Mouse (Mus musculus) liver, embryonic 14.5 days (tissue): Measurements from ENCODE around the gene Usf2. TPM values are rescaled to one million over a fixed set of nuclear protein-coding genes. Genes with fewer than 3 reads are reported as not detected.
"Not testable (repeated sequence)": the region's sequence is repeated elsewhere in the genome, so short reads cannot be mapped to it uniquely, and the experiment has no call there.

Experiments
- ATAC-seq: fragments of 200-750 bp; cut with Nextera tagmentation; 2 replicates; pipeline ENCODE4 v1.8.0; 2017; ENCODE audit warnings: moderate number of reproducible peaks, mild to moderate bottlenecking, moderate library complexity; ENCODE audit not compliant: insufficient read depth
- DNase-seq, 3 experiments: peaks; one replicate each; pipeline ENCODE4 v3.0.0-alpha.2; 2012 to 2013; ENCODE audit warnings: low read depth in 3 of 3, low spot score in 3 of 3
- H3K27ac ChIP-seq: fragments of 300-500 bp; sonication (generic); 2 replicates; pipeline ENCODE4 v1.5.1; 2014; ENCODE audit warnings: moderate library complexity, mild to moderate bottlenecking, control low read depth, inconsistent platforms
- H3K27me3 ChIP-seq: fragments of 300-500 bp; sonication (generic); 2 replicates; pipeline ENCODE4 v1.6.1; 2014; ENCODE audit warnings: mild to moderate bottlenecking, low read length, moderate library complexity; ENCODE audit not compliant: control insufficient read depth, insufficient read depth
- H3K36me3 ChIP-seq: fragments of 300-500 bp; sonication (generic); replicated peaks from 2 replicates; pipeline ENCODE4 v1.6.1; 2014; ENCODE audit warnings: low read depth; ENCODE audit not compliant: control insufficient read depth, insufficient read depth
- H3K4me1 ChIP-seq, 2 experiments: fragments of 200-500 bp in 1 of 2; fragments of 300-500 bp in 1 of 2; sonication (generic) in 1 of 2; replicated peaks; 2 replicates each; pipeline ENCODE4 v1.6.1; 2012 to 2014; ENCODE audit warnings: antibody characterized with exemption in 1 of 2, inconsistent platforms in 1 of 2, low read length in 1 of 2; ENCODE audit not compliant: control insufficient read depth in 2 of 2, insufficient read depth in 2 of 2
- H3K4me2 ChIP-seq: fragments of 300-500 bp; sonication (generic); 2 replicates; pipeline ENCODE4 v1.6.1; 2014; ENCODE audit warnings: low read depth, mild to moderate bottlenecking, control low read depth, moderate library complexity
- H3K4me3 ChIP-seq, 2 experiments: fragments of 200-500 bp in 1 of 2; fragments of 300-500 bp in 1 of 2; sonication (generic) in 1 of 2; 2 replicates each; pipeline ENCODE4 v1.5.1; 2012 to 2014; ENCODE audit warnings: low read depth in 2 of 2, low read length in 2 of 2, mild to moderate bottlenecking in 2 of 2, control low read depth in 1 of 2, inconsistent platforms in 1 of 2, moderate library complexity in 1 of 2; ENCODE audit not compliant: insufficient read depth in 1 of 2
- H3K9ac ChIP-seq: fragments of 300-500 bp; sonication (generic); replicated peaks from 2 replicates; pipeline ENCODE4 v1.6.1; 2014; ENCODE audit warnings: mild to moderate bottlenecking, control low read depth, moderate library complexity
- H3K9me3 ChIP-seq: fragments of 300-500 bp; sonication (generic); 2 replicates; pipeline ENCODE4 v1.6.1; 2016; ENCODE audit warnings: low read length, mixed read lengths; ENCODE audit not compliant: control insufficient read depth
- CTCF ChIP-seq: IDR thresholded peaks from 2 replicates; pipeline ENCODE4 v1.5.1; 2016; ENCODE audit warnings: antibody characterized with exemption, low read depth, control low read depth
- EP300 ChIP-seq: IDR thresholded peaks from 2 replicates; pipeline ENCODE4 v1.6.1; 2016; ENCODE audit warnings: antibody characterized with exemption, low read depth
- WGBS: fragments of 180-500 bp; shearing (Covaris S2); extraction: QIAGEN DNeasy Blood & Tissue Kit; methylation state at CpG from one replicate; pipeline ENCODE4 v1.1.7; 2014; ENCODE audit not compliant: insufficient replicate concordance; 5-methylcytosine and 5-hydroxymethylcytosine counted together
- polyA plus RNA-seq, 2 experiments: library from polyadenylated mRNA; depleted of rRNA in 1 of 2; stranded (reverse) in 1 of 2; unstranded in 1 of 2; fragments of >200 nt; fragmentation: Nextera tagmentation in 1 of 2; extraction: Ambion mirVana in 1 of 2; gene quantifications; 2 replicates each; pipeline versions ENCODE4 v1.2.1 to v1.2.3; 2012 to 2014

The Usf2 gene
- polyA plus RNA-seq, 2 experiments: 10.2 to 50.6 TPM

GRCm38 (mm10) chr7:30952441-30953265 lies 4.0 kb downstream of the Usf2 start:
- Histone ChIP-seq H3K9me3 (no peaks in the 10 kb centered on the region), H3K27me3 (no peaks in the 10 kb centered on the region), H3K9ac (no peak overlapping the region), H3K27ac (no peak overlapping the region), H3K4me3 (no peak overlapping the region), H3K4me2 (no peak overlapping the region), H3K36me3 (peaks cover 46% of the 10 kb centered on the region), H3K4me1 (peaks cover 3 to 13% of the 10 kb centered on the region in 2 experiments)
- 84% methylated on average over 16 of the region's 16 CpGs for WGBS
- ATAC-seq (no peak), DNase-seq (no peak)
- no peak for TF ChIP-seq EP300
- TF ChIP-seq CTCF: no peak

GRCm38 (mm10) chr7:30949902-30950301 lies 6.7 kb downstream of the Usf2 start:
- DNase-seq, H3K9me3 ChIP-seq, H3K4me1 ChIP-seq, H3K4me3 ChIP-seq, H3K27ac ChIP-seq, H3K4me2 ChIP-seq, H3K27me3 ChIP-seq, ATAC-seq, H3K9ac ChIP-seq: not testable (repeated sequence)
- H3K36me3 ChIP-seq: peaks cover 43% of the 10 kb centered on the region
- WGBS: 72% methylated on average over 3 of the region's 3 CpGs

- H3K4me1 ChIP-seq: no peaks in the 10 kb centered on the region
- ATAC-seq: peak; percentile 14; the same call in 1 of the 2 replicates
- 79% methylated on average over 7 of the region's 7 CpGs for WGBS
- no peak overlapping the region for H3K4me3 ChIP-seq
- TF ChIP-seq EP300 (no peak), CTCF (no peak)
- DNase-seq: no peak
- H3K36me3 ChIP-seq: peaks cover 12% of the 10 kb centered on the region; the same call in 1 of the 2 replicates
- H3K4me2 ChIP-seq: no peak overlapping the region
- H3K27ac ChIP-seq: no peak overlapping the region
- H3K27me3 ChIP-seq: no peaks in the 10 kb centered on the region
- no peaks in the 10 kb centered on the region for H3K9me3 ChIP-seq
- H3K9ac ChIP-seq: no peak overlapping the region
Measured at GRCm38 (mm10) chr7:30945876-30946275, 10.7 kb downstream of the Usf2 start.

GRCm38 (mm10) chr7:30945466-30945865 lies 11.1 kb downstream of the Usf2 start:
- H3K4me1 ChIP-seq, H3K9ac ChIP-seq, H3K36me3 ChIP-seq, H3K27ac ChIP-seq, DNase-seq, H3K27me3 ChIP-seq, H3K4me2 ChIP-seq, H3K4me3 ChIP-seq, H3K9me3 ChIP-seq: not testable (repeated sequence)
- WGBS: 80% methylated on average over 7 of the region's 7 CpGs
- ATAC-seq: peak; percentile 32; the same call in 1 of the 2 replicates

- not testable (repeated sequence) for DNase-seq, H3K4me3 ChIP-seq, H3K36me3 ChIP-seq, H3K9ac ChIP-seq, H3K9me3 ChIP-seq, H3K4me2 ChIP-seq, H3K4me1 ChIP-seq, H3K27ac ChIP-seq, ATAC-seq, H3K27me3 ChIP-seq
- WGBS: 55% methylated on average over 2 of the region's 2 CpGs
Measured at GRCm38 (mm10) chr7:30944706-30945105, 11.9 kb downstream of the Usf2 start.
